Mouse (Mus musculus) frontal cortex, adult (tissue): ENCODE measurements at regions not wholly inside any gene's neighbourhood (a gene's known extent, or its start where the extent isn't known, plus 50 kb on each side); places are given as distances from the start of the nearest gene placed in this dataset.

Source experiments
- ATAC-seq: cut with Nextera tagmentation; 2 replicates; pipeline ENCODE4 v1.9.2; 2017; ENCODE audit warnings: mild to moderate bottlenecking, moderate library complexity, mixed read lengths; ENCODE audit not compliant: low TSS enrichment

- no peak for ATAC-seq
These were observed 466.8 kb upstream of the Adamts5 start for GRCm38 (mm10) chr16:86368449-86368848.

DNA sequence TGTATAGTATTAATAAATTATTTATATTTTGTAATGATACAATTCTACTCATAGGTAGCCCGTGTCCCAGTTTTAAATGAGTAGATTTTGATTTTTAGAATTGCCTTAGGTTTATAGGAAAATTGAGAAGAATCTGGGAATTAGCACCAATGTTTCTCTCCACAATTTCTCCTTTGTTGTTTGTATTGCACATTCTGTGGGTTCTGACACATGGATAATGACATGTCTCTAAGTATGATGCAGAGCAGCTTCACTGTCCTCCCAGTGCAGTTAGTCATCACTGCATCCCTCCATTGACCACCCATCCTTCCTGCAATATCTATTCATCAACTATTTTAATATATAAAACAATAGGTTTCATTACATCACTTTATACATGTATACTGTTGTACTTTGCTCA, 464.6 kb upstream of the Adamts5 start:
- no peak for ATAC-seq

DNA sequence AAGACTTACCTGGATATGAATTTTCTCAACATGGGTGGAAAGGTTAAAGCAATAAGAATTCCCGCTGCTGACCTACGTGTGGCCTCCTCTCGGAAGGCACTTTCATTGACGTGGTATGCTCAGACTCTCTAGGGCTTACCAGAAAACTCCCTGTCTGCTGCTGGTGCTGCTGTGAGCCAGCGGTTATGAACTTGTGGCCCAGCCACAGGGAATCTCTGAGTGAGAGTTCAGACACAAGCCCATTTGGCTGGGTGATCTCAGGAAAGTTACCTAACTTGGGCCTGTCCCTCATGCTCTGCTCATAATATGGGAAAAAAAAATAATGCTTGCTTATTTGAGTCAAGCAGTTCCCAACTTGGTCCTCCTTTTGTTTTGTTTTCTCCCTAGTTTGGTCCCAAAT, 459.5 kb upstream of the Adamts5 start:
- ATAC-seq = no peak

DNA sequence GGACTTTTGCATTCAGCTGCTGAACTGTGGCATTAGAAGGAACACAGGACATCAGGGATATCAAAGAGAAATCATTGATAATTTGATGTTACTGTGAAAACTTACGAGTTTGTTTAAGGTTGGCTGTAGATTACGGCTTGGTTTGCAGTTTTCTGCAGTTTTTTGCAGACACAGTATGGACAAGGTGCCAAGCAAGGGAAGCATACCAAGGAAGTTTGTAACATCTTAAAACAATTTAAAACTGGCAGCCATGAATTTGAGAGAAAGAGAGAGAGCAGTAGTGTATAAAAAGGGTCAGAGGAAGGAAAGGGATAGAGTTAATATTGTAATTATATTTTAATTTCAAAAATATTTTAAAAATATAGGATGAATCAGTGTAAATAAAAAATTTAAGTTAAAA, 453.4 kb upstream of the Adamts5 start:
- no peak for ATAC-seq

- no peak for ATAC-seq
These were observed 446.1 kb upstream of the Adamts5 start for GRCm38 (mm10) chr16:86347753-86348152.

GRCm38 (mm10) chr16:86346916-86347315, 445.3 kb upstream of the Adamts5 start:
- ATAC-seq = no peak

DNA sequence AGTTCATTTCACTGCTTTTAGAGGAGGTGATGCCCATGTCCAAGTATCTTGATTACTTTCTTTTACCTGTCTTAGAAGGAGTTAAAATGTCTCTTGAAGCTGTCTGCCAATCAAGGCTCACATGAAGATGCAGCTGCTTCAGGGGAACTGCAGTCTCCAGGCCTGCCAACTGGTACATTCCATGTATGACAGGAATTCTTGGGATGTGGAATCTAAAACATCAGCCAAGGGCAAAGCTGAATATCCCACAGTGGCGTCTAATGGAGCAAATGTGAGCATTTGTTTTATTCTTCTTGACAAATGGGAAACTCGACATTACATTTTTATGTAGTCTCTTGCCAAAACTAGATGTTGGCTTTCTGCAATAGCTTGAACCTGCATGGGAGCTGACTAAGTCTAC, 438.7 kb upstream of the Adamts5 start:
- no peak for ATAC-seq

DNA sequence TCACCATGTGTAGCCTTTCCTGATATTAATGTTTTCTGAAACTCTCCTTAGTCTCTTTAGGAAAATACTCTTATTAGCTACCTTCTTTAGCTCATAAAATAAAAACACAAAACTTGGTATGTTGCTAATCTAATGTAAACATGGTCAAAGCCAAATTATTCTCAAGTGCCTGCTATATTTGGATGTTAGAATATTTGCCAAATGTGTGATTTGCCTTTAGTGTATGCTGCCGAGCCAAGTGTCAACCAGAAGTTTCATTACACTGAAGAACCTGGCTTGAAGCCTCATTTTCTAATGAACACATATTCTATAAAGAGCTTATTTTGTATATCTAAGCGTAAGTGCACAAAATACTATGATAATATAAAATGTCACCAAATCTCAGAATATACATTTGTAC, 423.8 kb upstream of the Adamts5 start:
- ATAC-seq = no peak

DNA sequence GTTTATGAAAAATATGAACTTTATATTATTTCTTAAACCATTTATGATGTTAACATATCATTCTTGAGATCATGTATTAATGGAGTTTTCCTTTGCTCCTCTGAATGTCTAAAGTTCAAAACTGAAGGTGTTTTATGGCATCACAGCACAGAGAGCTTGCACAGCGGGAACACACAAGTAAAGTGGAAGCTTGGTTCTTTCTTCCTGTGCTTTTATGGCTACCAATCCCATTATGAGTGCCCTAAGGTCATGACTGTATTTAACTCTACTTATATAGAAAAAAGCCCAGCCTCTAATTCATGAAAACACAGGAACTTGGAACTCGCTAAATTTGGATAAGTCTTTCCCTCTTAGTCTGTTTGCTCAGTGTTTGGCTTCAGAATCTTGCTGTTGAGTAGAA, 417.3 kb upstream of the Adamts5 start:
- no peak for ATAC-seq

GRCm38 (mm10) chr16:86309696-86310095, 408.1 kb upstream of the Adamts5 start:
- peak; percentile 34; the same call in 1 of the 2 replicates for ATAC-seq

DNA sequence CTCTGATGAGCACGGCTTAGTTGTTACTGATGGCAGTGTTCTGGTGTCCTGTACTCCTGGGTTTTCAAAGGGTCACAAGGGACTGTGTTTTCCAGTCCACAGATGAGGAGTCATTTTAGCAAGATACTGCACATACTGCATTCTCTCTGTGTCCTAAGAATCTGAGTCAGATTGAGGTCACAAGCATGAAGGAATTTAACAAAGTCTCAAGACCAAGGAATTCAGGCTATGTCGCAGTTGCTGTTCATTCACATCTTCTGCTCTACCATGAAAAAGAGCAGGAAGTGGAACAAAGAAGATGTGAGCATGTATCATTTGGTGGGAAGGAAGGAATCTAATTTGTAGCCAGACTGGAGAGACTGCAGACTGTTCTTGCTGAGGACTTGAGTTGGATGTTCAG, 402.2 kb upstream of the Adamts5 start:
- no peak for ATAC-seq

DNA sequence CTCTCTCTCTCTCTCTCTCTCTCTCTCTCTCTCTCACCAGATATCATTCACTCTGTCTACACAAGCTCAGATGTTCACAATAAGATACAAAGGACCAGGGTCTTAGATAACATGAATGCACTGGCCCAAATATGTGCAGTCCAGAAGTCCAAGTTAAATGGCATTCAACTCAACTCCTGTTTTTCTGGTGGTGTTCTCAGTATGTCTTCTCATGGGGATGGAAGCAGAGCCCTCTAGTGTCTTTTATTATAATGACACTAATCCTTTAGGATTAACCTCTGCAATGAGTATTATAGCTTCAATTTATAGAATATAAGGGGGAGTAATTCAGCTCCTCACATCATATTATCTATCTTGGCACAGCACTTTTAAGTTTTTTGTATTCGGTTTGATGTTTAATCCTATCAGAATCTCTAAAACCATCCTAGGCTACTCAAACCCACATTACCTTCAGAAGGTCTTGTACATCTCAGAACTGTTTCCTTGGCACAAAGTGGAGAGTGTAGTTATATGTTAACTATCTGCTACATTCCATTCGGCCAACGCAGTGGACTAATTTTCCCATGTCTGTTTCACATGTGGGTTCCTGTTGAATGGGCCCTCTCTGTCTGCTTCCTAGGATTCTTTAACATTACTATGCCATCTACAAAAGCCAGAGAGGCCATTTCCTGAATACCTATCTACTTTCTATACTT, 401.0 kb upstream of the Adamts5 start:
- ATAC-seq = peak; percentile 95

DNA sequence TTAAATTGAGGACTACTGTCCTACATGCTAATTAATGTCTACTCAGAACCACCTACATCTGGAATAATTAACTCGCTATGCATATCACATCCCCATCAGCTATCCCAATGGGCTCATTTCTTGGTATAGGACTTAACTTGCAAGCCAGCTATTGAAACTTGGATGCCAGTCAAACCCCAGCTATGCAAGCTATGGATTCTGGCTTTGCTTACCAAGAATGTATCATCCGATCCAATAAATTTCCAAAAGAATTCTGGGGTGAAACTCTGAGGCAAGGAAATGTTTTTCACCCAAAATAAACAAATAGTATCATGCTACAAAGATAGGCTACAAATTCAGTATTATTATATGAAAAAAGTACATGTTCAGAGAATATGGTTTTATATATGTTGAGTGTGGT, 392.8 kb upstream of the Adamts5 start:
- no peak for ATAC-seq

GRCm38 (mm10) chr16:86281326-86281725, 379.7 kb upstream of the Adamts5 start:
- no peak for ATAC-seq

GRCm38 (mm10) chr16:86277031-86277430, 375.4 kb upstream of the Adamts5 start:
- no peak for ATAC-seq

- no peak for ATAC-seq
These were observed 360.0 kb upstream of the Adamts5 start for GRCm38 (mm10) chr16:86261612-86262011.

- ATAC-seq = no peak
These were observed 351.0 kb upstream of the Adamts5 start for GRCm38 (mm10) chr16:86252630-86253029.

GRCm38 (mm10) chr16:86250021-86250420, 348.4 kb upstream of the Adamts5 start:
- no peak for ATAC-seq

DNA sequence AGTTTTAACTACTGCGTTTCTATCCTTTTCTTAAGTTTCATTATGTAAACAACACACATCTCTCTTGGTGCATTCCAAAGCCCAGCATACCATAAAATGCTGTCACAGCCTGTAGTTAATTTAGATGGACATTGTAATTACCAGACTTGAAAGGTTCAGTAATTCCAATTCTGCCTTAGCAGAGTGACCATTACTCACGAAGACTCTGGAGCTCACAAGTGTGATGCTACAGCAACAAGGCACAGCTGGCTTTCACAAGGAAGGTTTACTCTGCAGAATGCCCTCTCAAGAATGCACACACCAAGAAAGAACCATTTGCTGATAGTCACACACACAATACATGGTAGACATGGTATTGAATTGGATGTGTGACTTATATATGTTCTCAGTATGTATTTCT, 342.6 kb upstream of the Adamts5 start:
- ATAC-seq = no peak

GRCm38 (mm10) chr16:86242766-86243510, 341.3 kb upstream of the Adamts5 start:
- ATAC-seq = no peak

DNA sequence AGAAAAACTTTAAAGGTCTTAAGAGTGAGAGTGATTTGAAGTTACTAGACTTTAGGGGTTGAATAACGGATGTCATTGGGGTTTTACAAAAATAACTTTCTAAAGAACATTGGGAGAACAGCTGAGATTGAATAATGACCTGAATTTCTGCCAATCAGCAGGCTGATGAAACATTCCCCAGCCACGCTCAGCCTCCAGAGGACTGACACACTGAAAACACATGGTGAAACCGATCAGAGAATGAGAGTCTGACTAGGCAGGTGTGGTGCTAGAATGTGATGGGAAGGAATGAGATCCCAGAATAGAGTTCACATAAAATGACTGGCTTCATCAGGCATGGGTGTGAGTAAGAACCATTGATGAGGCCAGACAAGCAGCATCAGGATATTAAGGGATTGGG, 321.4 kb upstream of the Adamts5 start:
- ATAC-seq = no peak

GRCm38 (mm10) chr16:86210547-86210946, 308.9 kb upstream of the Adamts5 start:
- no peak for ATAC-seq

GRCm38 (mm10) chr16:86209319-86209718, 307.7 kb upstream of the Adamts5 start:
- no peak for ATAC-seq

DNA sequence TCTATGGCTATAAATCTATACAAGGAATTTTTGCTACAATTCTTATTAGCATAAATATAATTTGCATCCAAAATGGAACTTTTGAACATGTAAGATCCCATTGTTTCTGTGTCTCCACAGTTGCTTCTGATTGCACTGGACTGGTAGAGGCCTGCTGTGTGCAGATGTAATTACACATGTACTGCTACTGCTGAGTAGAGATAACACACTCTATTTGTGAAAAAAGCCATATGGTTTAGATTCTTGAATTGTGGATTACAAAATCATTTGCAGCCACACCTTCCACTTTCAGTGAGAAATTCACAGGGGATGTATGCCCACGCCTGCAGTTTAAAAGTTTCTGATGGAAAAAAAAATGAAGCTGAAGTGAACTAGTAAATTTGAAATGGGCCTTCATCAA, 288.2 kb upstream of the Adamts5 start:
- peak; percentile 95 for ATAC-seq
